Mouse (Mus musculus) brain, embryonic 14.5 days (tissue): ENCODE measurements around the gene Spata21. TPM values are rescaled to one million over a fixed set of nuclear protein-coding genes. Genes with fewer than 3 reads are reported as not detected.

Experiments
- DNase-seq: peaks from one replicate; pipeline ENCODE4 v3.0.0-alpha.2; 2011; ENCODE audit warnings: low read depth
- CTCF ChIP-seq: fragments of 200-500 bp; IDR thresholded peaks from 2 replicates; pipeline ENCODE4 v1.5.1; 2012; ENCODE audit warnings: inconsistent platforms, mild to moderate bottlenecking, moderate library complexity, borderline replicate concordance; ENCODE audit not compliant: insufficient read depth, insufficient read length; ENCODE audit errors: extremely low read depth
- POLR2A ChIP-seq: fragments of 200-500 bp; IDR thresholded peaks from 2 replicates; pipeline ENCODE4 v1.6.1; 2012; ENCODE audit warnings: mild to moderate bottlenecking, inconsistent platforms, borderline replicate concordance; ENCODE audit not compliant: poor library complexity, insufficient read depth, insufficient read length, severe bottlenecking; ENCODE audit errors: extremely low read depth
- polyA plus RNA-seq: library from polyadenylated mRNA; depleted of rRNA; stranded (reverse); fragments of >200 nt; gene quantifications from 2 replicates; pipeline ENCODE4 v1.2.3, GENCODE M21; 2012

The Spata21 gene
- polyA plus RNA-seq, 1 experiment, result not detected

GRCm38 (mm10) chr4:141076761-141077506 is 11.2 kb upstream of the Spata21 start:
- no peak for DNase-seq
- TF ChIP-seq POLR2A (no peak), CTCF (no peak)

- DNase-seq, result peak; percentile 98
- TF ChIP-seq CTCF (peak; percentile 86), POLR2A (peak; percentile 92; the same call in 1 of the 2 replicates)
Observed at GRCm38 (mm10) chr4:141077681-141078509, 10.2 kb upstream of the Spata21 start, which contains the start of gene Necap2. Necap2 (minus strand) TSS chr4:141078357.

GRCm38 (mm10) chr4:141078510-141079137 is 9.5 kb upstream of the Spata21 start:
- no peak for TF ChIP-seq POLR2A
- TF ChIP-seq CTCF, result no peak
- no peak for DNase-seq

GRCm38 (mm10) chr4:141086862-141087261 is 1.3 kb upstream of the Spata21 start:
- TF ChIP-seq POLR2A (no peak), CTCF (no peak)
- DNase-seq, result no peak

GRCm38 (mm10) chr4:141088714-141089113 is 581 bp downstream of the Spata21 start:
- no peak for DNase-seq
- TF ChIP-seq POLR2A (no peak), CTCF (no peak)

GRCm38 (mm10) chr4:141095016-141095415 is 6.9 kb downstream of the Spata21 start:
- TF ChIP-seq CTCF (no peak), POLR2A (no peak)

GRCm38 (mm10) chr4:141096710-141097109 is 8.6 kb downstream of the Spata21 start:
- no peak for TF ChIP-seq CTCF
- no peak for TF ChIP-seq POLR2A
- DNase-seq, result no peak

More at GRCm38 (mm10) chr4:141095016-141095415, 6.9 kb downstream of the Spata21 start:
- DNase-seq, result no peak

GRCm38 (mm10) chr4:141098935-141099334 is 10.8 kb downstream of the Spata21 start:
- DNase-seq, result no peak
- TF ChIP-seq CTCF (no peak), POLR2A (no peak)

- DNase-seq, result no peak
- TF ChIP-seq CTCF (no peak), POLR2A (no peak)
Observed at GRCm38 (mm10) chr4:141099956-141100355, 11.8 kb downstream of the Spata21 start.

GRCm38 (mm10) chr4:141101291-141101690 is 13.2 kb downstream of the Spata21 start:
- TF ChIP-seq POLR2A (no peak), CTCF (no peak)
- DNase-seq, result no peak

GRCm38 (mm10) chr4:141101855-141102254 is 13.7 kb downstream of the Spata21 start:
- no peak for TF ChIP-seq POLR2A
- peak; percentile 50; the same call in 1 of the 2 replicates for TF ChIP-seq CTCF
- DNase-seq, result no peak
